Mouse (Mus musculus): Measurements from ENCODE around the gene Adgrb2. TPM values are rescaled to one million over a fixed set of nuclear protein-coding genes. Genes with fewer than 3 reads are reported as not detected.

The Adgrb2 gene
- polyA plus RNA-seq (2015; fragmentation: Nextera tagmentation; extraction: Ambion mirVana) = 1.3 and 2.2 TPM in 2 replicates

GRCm38 (mm10) chr4:129984421-129985061, at the start of gene Adgrb2:
Gene Adgrb2, plus strand, starts transcription at chr4:129984870.
- Histone ChIP-seq H3K9ac (peak within 1 kb of the TSS; percentile 64), H3K36me3 (no peaks in the 10 kb centered on the region), H3K27me3 (peaks cover 86% of the 10 kb centered on the region), H3K4me3 (peak within 1 kb of the TSS; percentile 65), H3K4me2 (peak within 1 kb of the TSS; percentile 99), H3K27ac (no peak within 1 kb of the TSS), H3K4me1 (replicated peaks) (peaks cover 43% of the 10 kb centered on the region), H3K9me3 (replicated peaks) (no peaks in the 10 kb centered on the region)
- under 1% methylated on average over 24 of the region's 77 CpGs for WGBS
- no peak for ATAC-seq (replicated peaks; ENCODE audit: insufficient number of reproducible peaks, insufficient read depth, low FRiP score, low read depth)

- 62% methylated on average over 6 of the region's 6 CpGs for WGBS
- H3K27ac ChIP-seq = no peak overlapping the region
- H3K4me3 ChIP-seq = no peak overlapping the region
- ATAC-seq (replicated peaks; ENCODE audit: insufficient number of reproducible peaks, insufficient read depth, low FRiP score, low read depth) = no peak
- no peak overlapping the region for H3K4me2 ChIP-seq
- peaks cover 15% of the 10 kb centered on the region for H3K4me1 ChIP-seq (replicated peaks)
- H3K9me3 ChIP-seq (replicated peaks) = no peaks in the 10 kb centered on the region
- H3K36me3 ChIP-seq = no peaks in the 10 kb centered on the region
- peaks cover 9% of the 10 kb centered on the region; the same call in 1 of the 2 replicates for H3K27me3 ChIP-seq
- no peak overlapping the region for H3K9ac ChIP-seq
Observed at GRCm38 (mm10) chr4:129951359-129951821, 33.3 kb upstream of the Adgrb2 start.

- Histone ChIP-seq H3K4me1 (replicated peaks) (peaks cover 19% of the 10 kb centered on the region), H3K27me3 (peaks cover 7% of the 10 kb centered on the region; the same call in 1 of the 2 replicates), H3K36me3 (no peaks in the 10 kb centered on the region), H3K9me3 (replicated peaks) (no peaks in the 10 kb centered on the region), H3K9ac (no peak overlapping the region), H3K4me3 (no peak overlapping the region), H3K27ac (peak overlapping the region; percentile 17; the same call in 1 of the 2 replicates), H3K4me2 (no peak overlapping the region)
- WGBS = 39% methylated on average over 5 of the region's 5 CpGs
- no peak for ATAC-seq (replicated peaks; ENCODE audit: insufficient number of reproducible peaks, insufficient read depth, low FRiP score, low read depth)
Observed at GRCm38 (mm10) chr4:129952241-129952810, 32.3 kb upstream of the Adgrb2 start.

- H3K9me3 ChIP-seq (replicated peaks) = no peaks in the 10 kb centered on the region
- H3K36me3 ChIP-seq = no peaks in the 10 kb centered on the region
- no peak overlapping the region for H3K4me2 ChIP-seq
- WGBS = 74% methylated on average over 2 of the region's 2 CpGs
- no peak for ATAC-seq (replicated peaks; ENCODE audit: insufficient number of reproducible peaks, insufficient read depth, low FRiP score, low read depth)
- peaks cover 19% of the 10 kb centered on the region for H3K4me1 ChIP-seq (replicated peaks)
- H3K4me3 ChIP-seq = no peak overlapping the region
- peaks cover 5% of the 10 kb centered on the region; the same call in 1 of the 2 replicates for H3K27me3 ChIP-seq
- no peak overlapping the region for H3K27ac ChIP-seq
- no peak overlapping the region for H3K9ac ChIP-seq
Observed at GRCm38 (mm10) chr4:129954527-129954926, 30.1 kb upstream of the Adgrb2 start.

GRCm38 (mm10) chr4:129960180-129960944, 24.3 kb upstream of the Adgrb2 start:
- ATAC-seq (replicated peaks; ENCODE audit: insufficient number of reproducible peaks, insufficient read depth, low FRiP score, low read depth) = peak; percentile 74
- H3K4me2 ChIP-seq = peak overlapping the region; percentile 97
- H3K4me3 ChIP-seq = peak overlapping the region; percentile 54
- H3K36me3 ChIP-seq = no peaks in the 10 kb centered on the region
- H3K9me3 ChIP-seq (replicated peaks) = no peaks in the 10 kb centered on the region
- 2% methylated on average over 37 of the region's 37 CpGs for whole genome bisulfite sequencing
- peak overlapping the region; percentile 42 for H3K9ac ChIP-seq
- H3K4me1 ChIP-seq (replicated peaks) = peaks cover 20% of the 10 kb centered on the region
- peaks cover 23% of the 10 kb centered on the region; the same call in 1 of the 2 replicates for H3K27me3 ChIP-seq
- H3K27ac ChIP-seq = peak overlapping the region; percentile 50

- no peak for ATAC-seq (replicated peaks; ENCODE audit: insufficient number of reproducible peaks, insufficient read depth, low FRiP score, low read depth)
- WGBS = 28% methylated on average over 11 of the region's 11 CpGs
- peaks cover 24% of the 10 kb centered on the region; the same call in 1 of the 2 replicates for H3K27me3 ChIP-seq
Observed at GRCm38 (mm10) chr4:129965294-129965693, 19.4 kb upstream of the Adgrb2 start.

GRCm38 (mm10) chr4:129966201-129966600, 18.5 kb upstream of the Adgrb2 start:
- no peak for ATAC-seq (replicated peaks; ENCODE audit: insufficient number of reproducible peaks, insufficient read depth, low FRiP score, low read depth)
- Histone ChIP-seq H3K4me2 (no peak overlapping the region), H3K27ac (no peak overlapping the region), H3K27me3 (peaks cover 18% of the 10 kb centered on the region), H3K9ac (no peak overlapping the region), H3K4me1 (replicated peaks) (peaks cover 13% of the 10 kb centered on the region), H3K36me3 (no peaks in the 10 kb centered on the region), H3K9me3 (replicated peaks) (no peaks in the 10 kb centered on the region), H3K4me3 (no peak overlapping the region)
- WGBS = 43% methylated on average over 10 of the region's 10 CpGs

More at GRCm38 (mm10) chr4:129965294-129965693, 19.4 kb upstream of the Adgrb2 start:
- no peak overlapping the region for H3K27ac ChIP-seq
- H3K36me3 ChIP-seq = no peaks in the 10 kb centered on the region
- no peaks in the 10 kb centered on the region for H3K9me3 ChIP-seq (replicated peaks)
- H3K4me1 ChIP-seq (replicated peaks) = peaks cover 17% of the 10 kb centered on the region
- H3K9ac ChIP-seq = no peak overlapping the region
- no peak overlapping the region for H3K4me2 ChIP-seq
- H3K4me3 ChIP-seq = no peak overlapping the region

GRCm38 (mm10) chr4:129967024-129968014, 17.4 kb upstream of the Adgrb2 start:
- Histone ChIP-seq H3K4me1 (replicated peaks) (peaks cover 18% of the 10 kb centered on the region), H3K27ac (no peak overlapping the region), H3K9ac (no peak overlapping the region), H3K4me3 (no peak overlapping the region), H3K9me3 (replicated peaks) (no peaks in the 10 kb centered on the region), H3K27me3 (peaks cover 13% of the 10 kb centered on the region), H3K36me3 (no peaks in the 10 kb centered on the region), H3K4me2 (no peak overlapping the region)
- peak; percentile 18; the same call in 1 of the 2 replicates for ATAC-seq (replicated peaks; ENCODE audit: insufficient number of reproducible peaks, insufficient read depth, low FRiP score, low read depth)
- 40% methylated on average over 13 of the region's 13 CpGs for WGBS

- H3K36me3 ChIP-seq = no peaks in the 10 kb centered on the region
- peaks cover 16% of the 10 kb centered on the region for H3K4me1 ChIP-seq (replicated peaks)
- peaks cover 29% of the 10 kb centered on the region for H3K27me3 ChIP-seq
- H3K4me3 ChIP-seq = no peak overlapping the region
- no peak for ATAC-seq (replicated peaks; ENCODE audit: insufficient number of reproducible peaks, insufficient read depth, low FRiP score, low read depth)
- H3K9me3 ChIP-seq (replicated peaks) = no peaks in the 10 kb centered on the region
- no peak overlapping the region for H3K27ac ChIP-seq
- WGBS = 73% methylated on average over 8 of the region's 8 CpGs
- no peak overlapping the region for H3K9ac ChIP-seq
- no peak overlapping the region for H3K4me2 ChIP-seq
Observed at GRCm38 (mm10) chr4:129970168-129970567, 14.5 kb upstream of the Adgrb2 start.

- H3K4me2 ChIP-seq = no peak overlapping the region
- 84% methylated on average over 11 of the region's 11 CpGs for WGBS
- peaks cover 13% of the 10 kb centered on the region for H3K4me1 ChIP-seq (replicated peaks)
- no peaks in the 10 kb centered on the region for H3K36me3 ChIP-seq
- no peak overlapping the region for H3K27ac ChIP-seq
- H3K9ac ChIP-seq = no peak overlapping the region
- H3K9me3 ChIP-seq (replicated peaks) = no peaks in the 10 kb centered on the region
- H3K27me3 ChIP-seq = peaks cover 32% of the 10 kb centered on the region
- no peak for ATAC-seq (replicated peaks; ENCODE audit: insufficient number of reproducible peaks, insufficient read depth, low FRiP score, low read depth)
- no peak overlapping the region for H3K4me3 ChIP-seq
Observed at GRCm38 (mm10) chr4:129970861-129971260, 13.8 kb upstream of the Adgrb2 start.
